Mouse (Mus musculus) cerebellum, postnatal 10 days (tissue): Measurements from ENCODE around the gene Slc25a23.

Experiments
- DNase-seq, 2 experiments: peaks; one replicate each; pipeline ENCODE4 v3.0.0; 2021; ENCODE audit warnings: mixed read lengths in 2 of 2

The Slc25a23 gene

DNA sequence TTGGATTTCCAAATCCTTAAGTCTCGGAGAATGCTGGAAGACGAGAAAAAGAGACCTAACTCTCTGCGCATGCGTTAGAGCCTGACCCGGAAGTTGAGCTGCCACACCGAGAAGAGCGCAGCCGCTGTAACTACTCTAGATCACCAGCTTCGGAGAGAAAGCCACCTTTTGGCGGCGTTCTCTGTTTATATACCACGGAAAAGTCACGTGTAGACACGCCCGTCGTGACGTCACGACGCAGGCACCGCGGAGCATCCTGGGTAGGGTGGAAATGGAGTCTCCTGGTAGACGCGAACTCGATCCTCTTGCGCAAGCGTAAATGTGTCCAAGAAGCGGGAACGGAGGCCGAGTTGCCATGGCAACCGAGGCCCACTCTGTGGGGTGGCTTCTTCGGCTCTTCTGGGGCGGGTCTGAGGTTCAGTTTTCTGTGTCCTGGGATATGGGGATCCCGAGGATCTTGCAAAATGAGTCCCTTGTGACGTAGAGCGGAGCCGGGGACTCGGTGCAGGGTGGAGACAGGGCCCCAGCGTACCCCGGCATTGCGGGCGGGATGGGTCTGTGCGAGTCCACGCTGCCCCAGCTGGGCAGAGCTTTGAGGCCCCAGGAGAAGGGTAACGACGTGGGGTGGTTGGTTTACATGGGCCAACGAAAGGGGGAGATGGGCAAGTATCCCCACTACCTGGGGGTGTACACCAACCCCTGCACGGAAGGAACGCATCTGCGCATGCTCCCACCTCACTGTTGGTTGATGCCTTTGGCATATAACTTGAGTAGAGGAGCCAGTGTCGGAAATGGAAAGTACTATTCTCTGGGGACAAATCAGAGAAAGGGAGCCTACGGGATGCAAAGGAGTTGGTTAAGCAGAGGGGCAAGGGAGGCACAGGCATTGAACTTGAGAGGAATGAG, 48.2 kb downstream of the Slc25a23 start, which contains the start of the genes Gtf2f1 and Gm17949:
Gene Gtf2f1 (minus strand): TSS at position 53 of the 906 bp plus-strand sequence.
Gene Gm17949 (plus strand): TSS at position 234 of the 906 bp plus-strand sequence.
- peak; percentile 98 to 99 for DNase-seq

DNA sequence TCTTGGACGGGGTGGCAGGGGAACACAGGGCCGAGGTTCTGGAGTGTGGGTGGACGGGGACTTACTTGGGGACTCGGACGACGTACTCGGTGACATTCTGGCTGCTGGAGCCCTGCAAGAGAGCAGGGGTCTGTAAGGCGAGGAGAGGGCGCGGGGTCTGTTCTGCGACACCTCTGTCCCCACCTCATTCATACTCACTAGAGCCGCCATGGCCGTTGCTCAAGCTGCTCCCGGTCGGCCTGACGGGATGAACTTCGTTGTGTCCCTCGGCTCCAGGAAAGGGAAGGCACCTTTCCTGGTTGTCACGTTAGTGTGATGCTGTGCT, 48.8 kb downstream of the Slc25a23 start:
- no peak for DNase-seq

DNA sequence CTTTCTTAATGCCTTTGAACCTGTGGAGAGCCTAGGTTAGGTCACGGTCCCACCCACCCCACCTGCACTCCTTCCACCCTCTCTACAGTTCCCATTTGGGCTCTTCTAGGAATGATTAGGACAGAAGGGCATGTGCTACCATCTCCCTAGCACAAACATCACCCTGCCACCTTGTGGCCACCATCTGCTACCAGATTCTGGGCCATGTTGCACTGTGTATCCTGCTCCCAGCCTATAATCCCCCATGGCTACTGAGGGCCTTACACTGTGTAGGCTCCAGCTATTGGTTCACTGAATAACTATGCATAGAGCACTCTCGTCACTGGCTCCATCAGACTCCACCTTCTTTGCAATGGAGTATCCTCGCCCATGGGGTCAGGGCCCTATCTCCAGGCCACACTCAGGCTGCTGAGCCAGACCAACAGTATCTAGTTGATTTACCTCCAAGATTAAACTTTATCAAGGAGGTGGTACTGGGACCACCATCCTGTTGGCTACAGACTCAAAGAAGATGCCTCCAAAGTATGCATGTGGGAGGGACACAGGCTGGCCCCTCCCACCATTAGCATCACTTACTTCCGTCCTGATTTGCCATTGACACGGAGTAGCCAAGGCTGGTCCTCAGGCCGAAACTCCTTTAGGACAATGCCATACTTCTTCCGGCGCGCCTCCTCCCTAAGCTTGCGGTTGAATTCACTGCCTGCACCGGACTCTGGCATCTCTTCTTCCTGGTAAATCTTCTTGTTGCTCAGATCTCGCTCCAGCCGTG, 52.3 kb downstream of the Slc25a23 start:
- DNase-seq: peak; percentile 54 to 55

DNA sequence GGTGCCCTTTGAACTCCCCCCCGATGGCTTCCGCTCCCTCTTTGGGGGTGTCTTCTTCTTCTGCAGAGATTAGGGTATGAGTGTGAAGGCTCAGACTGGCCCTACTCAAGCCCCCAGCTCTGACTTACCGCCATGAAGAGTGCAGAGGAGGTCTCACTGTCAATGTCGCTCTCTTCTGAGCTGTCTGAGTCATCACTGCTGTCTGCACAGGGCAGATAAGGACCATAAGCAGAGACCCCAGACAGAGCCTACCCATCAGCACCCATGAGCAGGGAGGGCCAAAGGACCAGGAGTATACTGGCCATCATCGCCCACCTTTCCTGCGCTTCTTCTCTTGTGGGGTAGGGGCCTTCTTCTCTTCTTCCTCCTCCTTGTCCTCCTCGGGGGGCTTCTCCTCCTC, 55.7 kb downstream of the Slc25a23 start:
- no peak for DNase-seq

DNA sequence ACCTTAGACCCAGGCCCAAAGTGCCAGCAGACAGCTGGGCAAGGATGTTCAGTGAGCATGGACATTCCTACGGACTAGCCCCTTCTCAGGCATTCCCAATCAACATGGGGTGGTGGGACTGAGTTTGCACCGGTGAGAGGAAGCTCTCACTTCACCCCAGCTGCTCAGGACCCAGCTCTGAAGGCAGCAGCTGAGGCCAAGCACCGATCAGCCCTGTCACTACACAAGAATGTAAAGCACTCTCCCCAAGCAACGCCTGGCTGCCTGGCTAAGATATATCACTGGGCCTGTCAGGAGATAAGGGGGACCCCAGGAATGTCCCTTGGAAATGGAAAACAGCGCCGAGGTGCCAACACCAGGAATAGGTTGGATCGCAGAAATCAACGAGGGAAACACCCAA, 58.4 kb downstream of the Slc25a23 start:
- DNase-seq: no peak

DNA sequence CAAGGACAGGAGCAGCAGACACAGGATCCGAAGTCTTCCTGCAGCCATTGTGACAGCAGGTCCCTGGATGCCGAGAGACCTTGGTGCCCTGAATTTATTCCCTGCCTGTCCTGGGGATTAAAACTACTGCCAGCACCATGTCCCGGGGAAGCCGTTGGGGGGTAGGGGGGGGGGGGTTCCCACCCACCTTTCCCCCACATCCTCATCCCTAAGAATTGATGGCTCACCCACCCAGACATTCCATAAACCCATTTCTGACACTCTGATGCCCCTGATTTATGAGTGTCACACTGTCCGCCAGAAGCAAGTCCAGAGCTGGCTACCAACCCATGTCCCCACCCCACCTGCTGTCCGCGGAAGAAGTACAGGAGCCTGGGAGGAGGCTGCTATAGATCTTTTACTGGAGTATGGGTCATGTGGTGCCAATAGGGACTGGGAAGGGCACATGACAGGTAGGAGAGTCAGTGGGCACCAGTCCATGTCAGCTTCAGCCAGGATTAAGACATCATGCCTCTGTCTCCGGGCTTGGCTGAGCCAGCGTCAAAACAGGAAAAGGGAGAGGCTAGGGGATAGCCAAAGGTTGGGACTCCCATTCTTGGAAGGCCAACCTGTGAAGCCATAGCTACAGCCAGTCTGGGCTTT, 59.6 kb downstream of the Slc25a23 start, which contains the start of gene Pspn:
Gene Pspn (minus strand): TSS at position 51 of the 642 bp plus-strand sequence.
- no peak for DNase-seq

DNA sequence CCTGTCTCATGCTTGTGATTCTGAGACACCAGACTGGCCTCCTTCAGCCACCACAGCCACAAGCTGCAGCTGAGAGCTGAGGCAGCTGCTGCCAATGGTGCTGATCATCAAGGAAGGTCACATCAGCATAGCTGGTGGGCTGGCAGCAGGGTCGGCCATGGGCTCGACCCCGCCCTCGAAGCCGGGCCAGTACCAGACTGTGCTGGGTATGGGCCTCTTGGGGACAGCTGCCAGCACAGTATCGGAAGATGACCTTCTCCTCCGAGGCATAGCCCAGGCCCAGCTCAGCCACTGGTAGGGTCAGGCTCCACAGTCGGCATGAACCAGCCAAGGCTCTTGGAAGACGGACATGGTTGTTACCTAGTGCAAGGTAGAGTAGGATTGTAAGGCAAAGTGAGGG, 60.2 kb downstream of the Slc25a23 start:
- no peak for DNase-seq

DNA sequence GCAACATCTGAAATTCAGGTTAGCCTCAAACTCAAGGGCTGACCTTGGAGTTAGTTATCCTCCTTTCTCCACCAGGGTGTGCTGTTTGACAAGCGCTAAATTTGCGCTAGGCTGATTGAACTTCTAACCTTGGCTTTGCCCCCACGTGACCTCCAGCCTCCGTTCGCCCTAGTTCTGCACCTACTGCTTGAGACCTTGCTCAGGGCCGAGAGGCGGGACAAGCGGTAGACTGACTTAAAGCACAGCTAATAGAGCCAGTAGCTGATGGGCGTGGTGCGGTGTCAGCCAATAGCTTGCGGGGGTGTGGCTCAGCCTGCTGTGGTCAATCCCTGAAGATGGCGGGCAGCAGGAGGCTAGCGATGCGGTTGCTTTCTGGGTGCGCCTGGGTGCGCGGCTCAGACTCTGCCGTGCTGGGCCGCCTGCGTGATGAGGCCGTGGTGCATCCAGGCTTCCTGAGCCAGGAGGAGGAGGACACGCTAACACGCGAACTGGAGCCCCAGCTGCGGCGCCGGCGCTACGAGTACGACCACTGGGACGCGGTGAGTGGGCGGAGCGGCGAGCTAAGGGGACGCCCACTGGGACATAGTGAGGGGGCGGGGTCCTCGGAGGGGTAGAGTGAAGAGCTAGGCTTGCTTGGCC, 62.5 kb downstream of the Slc25a23 start, which contains the start of gene Alkbh7:
Gene Alkbh7 (plus strand): TSS at position 311 of the 639 bp plus-strand sequence.
- DNase-seq: peak; percentile 94 to 96

DNA sequence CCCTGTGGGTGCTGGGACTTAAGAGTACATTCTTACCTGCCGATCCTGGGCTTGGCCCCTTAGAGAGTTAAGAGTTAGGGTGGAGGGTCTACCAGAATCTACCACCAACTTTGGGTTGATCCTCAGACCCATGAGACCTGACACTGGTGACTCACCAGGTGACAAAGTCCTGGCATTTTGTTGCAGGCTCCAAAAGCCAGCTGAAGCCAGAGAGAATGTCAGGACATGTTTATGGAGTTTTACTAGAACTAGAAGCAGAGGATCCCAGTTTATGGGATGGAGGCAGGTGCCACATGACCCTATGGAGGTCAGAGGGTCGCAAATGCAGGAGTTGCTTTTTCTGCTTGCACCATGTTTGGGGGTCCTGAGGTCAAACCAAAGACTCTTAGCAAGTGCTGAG, 63.2 kb downstream of the Slc25a23 start:
- DNase-seq: no peak

DNA sequence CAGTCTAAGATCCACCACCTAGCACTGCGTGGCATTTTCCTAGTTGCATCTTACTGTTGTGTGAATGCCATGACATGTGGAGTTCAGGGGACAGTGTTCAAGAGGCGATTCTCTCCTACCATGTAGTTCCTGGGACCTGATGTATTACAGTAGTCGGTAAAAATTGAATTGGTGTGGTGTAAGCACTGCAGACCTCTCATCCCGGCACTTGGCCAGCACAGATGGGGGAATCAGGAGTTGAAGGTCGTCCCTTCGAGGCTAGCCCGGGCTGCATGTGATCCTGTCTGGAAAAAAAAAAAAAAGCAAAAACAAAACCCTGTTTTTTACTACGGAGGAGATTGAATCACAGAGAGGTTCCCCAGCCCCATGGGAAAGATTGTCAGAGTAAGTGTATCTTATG, 64.6 kb downstream of the Slc25a23 start:
- DNase-seq: no peak
